Mouse (Mus musculus): ENCODE measurements around the gene Csrnp3.

DNA sequence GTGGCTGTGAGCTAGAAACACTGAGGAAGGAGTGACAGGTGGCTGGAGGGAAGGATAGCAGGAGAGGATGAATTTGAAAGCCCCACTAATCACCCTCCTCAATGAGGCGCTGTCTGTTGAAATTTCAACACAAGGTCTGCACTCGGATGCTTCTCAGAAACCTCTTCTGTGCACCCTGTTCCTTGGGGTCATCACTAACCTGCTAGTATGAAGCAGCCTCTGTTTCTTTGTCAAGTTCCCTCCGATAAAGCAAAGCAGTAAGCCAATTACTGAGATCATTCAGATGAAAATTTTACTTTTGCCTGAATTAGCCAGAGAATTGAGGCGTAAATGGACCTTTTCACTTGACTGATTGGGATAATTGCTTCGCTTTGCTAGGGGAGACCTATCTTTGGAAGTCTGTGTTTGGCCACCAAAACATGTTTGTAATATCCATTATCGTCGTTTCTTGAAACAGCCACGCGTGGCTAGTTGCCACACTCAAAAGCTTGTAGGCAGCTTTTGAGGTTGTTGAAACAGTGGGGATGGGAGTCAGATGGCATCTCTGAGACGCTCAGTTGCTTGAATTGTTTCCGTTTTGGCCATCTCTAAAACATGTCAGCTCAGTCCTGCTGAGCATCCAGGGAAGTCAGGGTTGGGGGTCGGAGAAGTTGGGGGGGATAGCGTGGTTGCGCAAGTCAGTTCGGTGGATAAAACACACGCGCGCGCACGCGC is 195.8 kb downstream of the Csrnp3 start:
- no peak for TF ChIP-seq CTCF (IDR thresholded peaks at IDR 0.05; ENCODE audit: low read depth, low read length)
- no peak for TF ChIP-seq POLR2A (IDR thresholded peaks at IDR 0.05; ENCODE audit: extremely low read depth, insufficient read depth, low read length)
